Mouse (Mus musculus) cerebellum, adult (tissue): Measurements from ENCODE around the gene Tnfrsf11a.
A peak's percentile ranks its signal among the peaks of the same experiment; 100 is the strongest.

Source experiments
- ATAC-seq: cut with Nextera tagmentation; 2 replicates; pipeline ENCODE4 v1.9.2; 2017; ENCODE audit warnings: mild to moderate bottlenecking, moderate library complexity, mixed read lengths; ENCODE audit not compliant: insufficient number of reproducible peaks, low FRiP score, low TSS enrichment

Gene Tnfrsf11a

DNA sequence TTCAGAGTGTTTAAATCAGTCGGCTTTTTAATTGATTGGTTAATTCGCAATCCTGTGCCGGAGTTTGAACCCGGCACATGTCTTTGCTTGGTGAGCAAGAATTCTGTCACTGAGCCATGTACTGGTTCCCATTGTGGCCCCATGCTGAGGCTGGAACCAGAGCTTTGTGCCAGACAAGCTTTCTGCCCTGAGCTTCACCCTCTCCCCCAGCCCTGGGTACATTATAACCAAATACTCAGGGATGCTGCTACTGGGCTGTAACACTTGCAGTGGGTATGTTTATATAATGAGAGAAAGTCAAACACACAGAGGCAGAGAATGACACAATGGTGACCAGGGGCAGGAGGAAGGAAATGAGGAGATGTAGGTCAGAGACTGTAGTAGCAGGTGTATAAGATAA, 43.8 kb downstream of the Tnfrsf11a start:
- no peak for ATAC-seq

- ATAC-seq: no peak
Observed at GRCm38 (mm10) chr1:105824980-105825379, 44.5 kb downstream of the Tnfrsf11a start.

DNA sequence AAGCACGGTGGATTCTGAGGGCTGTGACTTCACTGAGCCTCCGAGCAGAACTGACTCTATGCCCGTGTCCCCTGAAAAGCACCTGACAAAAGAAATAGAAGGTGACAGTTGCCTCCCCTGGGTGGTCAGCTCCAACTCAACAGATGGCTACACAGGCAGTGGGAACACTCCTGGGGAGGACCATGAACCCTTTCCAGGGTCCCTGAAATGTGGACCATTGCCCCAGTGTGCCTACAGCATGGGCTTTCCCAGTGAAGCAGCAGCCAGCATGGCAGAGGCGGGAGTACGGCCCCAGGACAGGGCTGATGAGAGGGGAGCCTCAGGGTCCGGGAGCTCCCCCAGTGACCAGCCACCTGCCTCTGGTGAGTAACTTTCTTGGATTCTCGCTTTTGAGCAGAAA, 46.9 kb downstream of the Tnfrsf11a start:
- no peak for ATAC-seq

GRCm38 (mm10) chr1:105827786-105828345, 47.3 kb downstream of the Tnfrsf11a start:
- no peak for ATAC-seq

- ATAC-seq: no peak
Observed at GRCm38 (mm10) chr1:105829171-105829570, 48.7 kb downstream of the Tnfrsf11a start.

DNA sequence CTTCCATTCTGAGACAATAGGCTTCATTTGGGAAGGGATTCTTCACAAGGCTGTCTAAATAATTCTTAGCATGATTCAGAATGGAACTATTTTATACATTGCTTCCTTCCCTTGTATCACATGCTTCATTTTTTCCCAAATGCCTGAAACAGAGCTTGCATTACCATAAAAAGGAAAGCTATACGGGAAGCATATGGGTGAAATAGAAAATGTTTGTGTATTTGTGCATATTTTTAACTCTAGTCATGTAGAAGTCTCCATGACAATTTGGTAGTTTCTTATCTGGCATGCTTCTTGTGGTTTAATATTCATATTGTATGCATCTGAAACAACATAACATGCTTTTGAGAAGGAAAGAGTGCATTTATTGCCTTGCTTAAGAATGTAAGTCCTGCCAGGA, 52.3 kb downstream of the Tnfrsf11a start:
- ATAC-seq: no peak

DNA sequence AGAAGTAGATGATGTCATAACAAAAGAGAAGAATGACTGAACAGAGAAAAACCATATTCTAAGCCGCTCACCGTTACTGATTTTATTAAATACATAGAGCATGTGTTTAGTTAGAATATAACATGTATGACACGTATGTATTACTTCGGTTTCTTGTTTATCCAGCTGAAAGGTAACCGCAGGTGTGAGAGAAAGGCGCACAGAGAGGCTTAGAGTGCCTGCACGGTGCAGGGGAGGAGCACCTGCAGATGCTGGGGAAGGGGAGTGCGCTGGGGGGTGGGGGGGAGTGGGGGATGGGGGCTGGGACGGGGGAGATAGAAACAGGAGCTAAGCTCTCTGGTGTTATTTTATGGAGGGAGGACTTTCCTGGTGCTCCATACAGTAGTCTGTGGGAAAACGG, 62.4 kb downstream of the Tnfrsf11a start:
- no peak for ATAC-seq

- ATAC-seq: no peak
Observed at GRCm38 (mm10) chr1:105843386-105843785, 62.9 kb downstream of the Tnfrsf11a start.

DNA sequence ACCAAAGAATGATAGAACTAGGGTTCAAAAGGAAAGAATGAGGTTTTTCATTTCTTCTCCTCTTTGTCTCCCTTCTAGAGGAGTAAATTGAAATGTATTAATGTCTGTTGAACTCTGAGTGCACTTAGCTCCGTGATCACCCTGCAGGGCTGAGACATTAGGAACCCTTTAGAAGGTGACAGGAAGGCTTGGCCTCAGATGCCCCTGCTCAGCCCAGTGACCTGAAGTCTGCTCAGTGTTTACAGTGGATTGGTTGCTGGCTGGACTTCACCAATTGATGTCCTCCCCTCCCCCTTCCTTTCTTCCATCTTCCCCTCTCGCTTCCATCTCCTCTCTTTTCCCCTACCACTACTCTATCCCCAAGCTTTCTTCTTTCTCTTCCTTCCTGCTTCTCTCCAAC, 63.3 kb downstream of the Tnfrsf11a start:
- 0 out of 2 replicates have a peak, but pooled peaks have one; percentile 20 for ATAC-seq

DNA sequence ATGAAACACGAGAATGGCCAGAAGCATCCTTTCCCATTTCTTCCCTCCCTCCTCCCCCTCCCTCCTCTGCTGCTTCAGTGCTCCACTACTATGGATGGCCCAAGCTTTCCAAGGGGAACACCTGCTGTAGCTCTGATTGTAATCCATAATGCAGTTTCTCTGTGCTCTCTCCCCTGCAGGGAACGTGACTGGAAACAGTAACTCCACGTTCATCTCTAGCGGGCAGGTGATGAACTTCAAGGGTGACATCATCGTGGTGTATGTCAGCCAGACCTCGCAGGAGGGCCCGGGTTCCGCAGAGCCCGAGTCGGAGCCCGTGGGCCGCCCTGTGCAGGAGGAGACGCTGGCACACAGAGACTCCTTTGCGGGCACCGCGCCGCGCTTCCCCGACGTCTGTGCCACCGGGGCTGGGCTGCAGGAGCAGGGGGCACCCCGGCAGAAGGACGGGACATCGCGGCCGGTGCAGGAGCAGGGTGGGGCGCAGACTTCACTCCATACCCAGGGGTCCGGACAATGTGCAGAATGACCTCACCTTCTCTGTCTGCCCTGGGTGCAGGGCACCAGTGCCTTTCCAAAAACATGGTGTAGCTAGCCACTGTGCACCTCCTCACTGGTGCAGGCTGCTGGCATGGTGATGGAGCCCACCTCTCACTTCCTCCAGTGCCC, 64.0 kb downstream of the Tnfrsf11a start:
- ATAC-seq: peak; percentile 50

GRCm38 (mm10) chr1:105846431-105846830, 65.9 kb downstream of the Tnfrsf11a start:
- ATAC-seq: no peak

DNA sequence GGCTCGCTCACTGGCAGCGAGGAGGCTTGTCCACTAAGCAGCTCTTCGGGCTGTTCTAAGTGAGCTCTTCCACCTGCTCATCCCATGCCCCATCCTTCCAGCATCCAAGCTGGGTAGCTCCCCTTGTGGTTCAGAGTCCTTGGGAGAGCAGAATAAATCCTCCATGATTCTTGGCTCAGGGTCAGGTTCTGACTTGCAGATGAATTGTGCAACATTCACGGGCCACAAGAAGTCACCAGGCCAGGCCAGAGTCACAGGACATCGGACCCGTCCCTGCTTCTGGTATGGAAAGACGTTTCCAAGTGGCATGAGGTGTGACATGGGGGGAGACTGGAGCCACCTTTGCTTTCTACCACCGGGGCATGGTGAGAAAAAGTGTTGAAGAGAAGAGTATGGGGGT, 68.3 kb downstream of the Tnfrsf11a start:
- no peak for ATAC-seq

DNA sequence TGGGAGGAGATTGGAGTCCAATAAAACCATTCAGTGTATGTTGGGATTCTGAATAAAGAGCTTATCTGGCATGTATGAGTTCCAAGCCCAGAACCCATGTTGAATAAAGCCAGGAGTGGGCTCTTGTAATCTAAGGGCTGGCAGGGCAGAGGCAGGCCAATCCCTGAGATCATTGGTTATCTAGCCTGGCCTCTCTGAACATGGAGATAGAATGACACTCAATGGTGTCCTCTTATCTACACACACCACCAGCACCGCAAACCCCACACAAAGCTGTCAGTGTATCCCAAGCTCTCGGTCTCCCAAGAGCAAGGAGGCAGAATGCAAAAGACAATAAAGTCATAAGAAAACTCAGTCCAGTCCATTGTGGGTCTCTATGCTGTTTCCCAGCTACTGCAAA, 70.8 kb downstream of the Tnfrsf11a start:
- ATAC-seq: no peak

DNA sequence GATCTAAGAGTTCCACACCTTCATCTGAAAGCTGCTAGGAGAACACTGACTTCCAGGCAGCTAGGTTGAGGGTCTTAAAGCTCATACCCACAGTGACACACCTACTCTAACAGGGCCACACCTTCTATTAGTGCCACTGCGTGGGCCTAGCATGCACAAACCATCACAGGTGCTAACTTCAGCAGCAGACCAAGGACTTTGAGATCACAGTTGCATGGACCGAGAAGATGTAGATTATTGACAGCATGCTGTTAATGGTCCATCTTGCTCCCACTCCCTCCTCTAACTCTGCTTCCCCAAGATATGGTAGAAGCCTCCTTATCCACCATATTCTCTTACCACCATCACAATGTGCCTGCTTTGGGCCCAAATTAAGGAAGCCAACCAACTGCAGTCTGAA, 79.2 kb downstream of the Tnfrsf11a start:
- ATAC-seq: no peak

- no peak for ATAC-seq
Observed at GRCm38 (mm10) chr1:105876589-105876988, 96.1 kb downstream of the Tnfrsf11a start.

- no peak for ATAC-seq
Observed at GRCm38 (mm10) chr1:105877808-105878207, 97.3 kb downstream of the Tnfrsf11a start.

DNA sequence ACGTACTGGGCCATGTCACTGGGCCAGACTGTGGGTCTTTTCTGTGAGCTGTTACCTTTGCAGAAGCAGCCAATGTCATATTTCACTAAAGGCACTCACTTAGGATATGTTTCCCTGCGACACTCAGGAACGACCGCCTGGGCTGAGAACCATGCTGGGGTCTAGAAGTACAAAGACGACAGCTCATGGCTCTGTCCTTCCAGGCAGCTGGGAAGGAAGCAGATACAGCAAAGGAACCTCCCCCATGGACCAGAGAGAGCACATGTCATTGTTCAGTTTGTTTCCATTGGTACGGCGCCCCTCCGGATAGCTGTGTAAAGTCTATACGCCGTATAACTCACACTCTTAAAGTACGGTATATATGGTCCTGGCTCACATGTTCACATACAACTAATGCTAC, 97.9 kb downstream of the Tnfrsf11a start:
- ATAC-seq: no peak

DNA sequence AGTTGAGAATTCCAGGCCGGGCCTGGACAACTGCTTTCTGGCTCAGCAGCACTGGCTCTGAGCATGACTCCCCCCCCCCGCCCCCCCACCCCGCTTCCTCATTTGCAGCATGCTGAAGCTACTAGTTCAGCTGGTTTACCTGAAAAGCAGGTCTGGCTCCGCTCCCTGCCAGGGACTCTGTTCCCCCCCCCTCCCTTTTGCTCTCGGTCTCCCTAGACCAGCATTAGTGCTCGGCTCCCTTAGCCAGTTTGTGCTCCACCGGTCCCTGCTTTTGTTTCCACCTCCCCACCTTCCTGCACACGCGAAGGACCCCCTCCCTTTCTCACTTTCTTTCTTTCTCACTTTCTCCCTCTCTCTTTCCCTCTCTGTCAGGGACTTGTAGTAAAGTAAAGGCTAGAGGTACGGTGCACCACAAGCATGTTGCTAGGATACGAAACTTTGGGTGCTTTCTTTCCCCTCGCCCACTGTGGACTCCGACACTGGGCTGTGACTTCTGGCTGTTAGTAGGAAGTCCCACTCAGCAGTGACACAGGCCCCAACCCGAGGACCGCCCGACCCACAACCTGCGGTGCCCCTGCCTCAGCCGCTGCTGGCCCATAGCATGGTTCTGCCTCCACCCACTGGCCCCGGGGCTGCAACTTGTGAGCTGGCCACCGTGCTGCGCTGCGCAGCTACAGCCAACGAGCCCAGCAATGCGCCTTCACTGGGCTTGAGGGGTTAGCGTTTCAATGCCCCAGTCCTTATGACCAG, 100.2 kb downstream of the Tnfrsf11a start:
- ATAC-seq: no peak

DNA sequence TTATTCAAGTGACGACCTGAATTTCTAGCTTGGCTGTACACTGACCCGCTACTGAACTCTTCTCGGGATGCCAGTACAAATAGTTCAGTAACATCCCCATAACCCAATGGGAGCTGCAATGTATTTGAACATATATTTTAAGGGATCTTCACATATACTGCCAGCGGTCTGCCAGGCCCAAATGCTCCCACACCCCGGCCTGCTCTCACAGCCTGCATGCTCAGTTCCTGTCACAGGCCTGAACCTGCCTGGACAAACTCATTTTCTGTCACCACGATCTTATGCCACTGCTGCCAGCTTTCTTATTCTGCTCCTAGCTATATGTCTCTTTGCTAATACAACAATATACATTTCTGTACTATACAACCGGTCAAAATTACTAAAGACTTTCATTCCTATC, 100.9 kb downstream of the Tnfrsf11a start:
- no peak for ATAC-seq

GRCm38 (mm10) chr1:105883498-105883897, 103.0 kb downstream of the Tnfrsf11a start:
- ATAC-seq: no peak

GRCm38 (mm10) chr1:105885101-105885500, 104.6 kb downstream of the Tnfrsf11a start:
- no peak for ATAC-seq

DNA sequence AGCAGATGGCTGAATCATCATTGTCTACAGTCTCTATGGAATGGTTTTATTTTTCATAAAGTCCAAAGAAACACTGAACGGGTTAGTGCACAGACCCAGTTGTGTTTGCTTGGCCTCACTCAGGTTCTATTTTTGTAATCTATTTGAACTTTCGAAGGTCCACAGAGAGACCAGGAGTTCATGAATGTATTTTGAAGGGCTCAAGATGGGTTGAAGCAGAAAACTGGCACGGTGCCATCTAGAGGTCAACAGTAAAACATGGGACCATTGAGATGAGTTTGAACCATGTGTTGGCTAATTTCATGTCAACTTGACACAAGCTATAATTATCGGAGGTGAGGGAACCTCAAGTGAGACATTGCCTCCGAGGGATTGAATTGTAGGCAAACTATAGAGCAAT, 105.1 kb downstream of the Tnfrsf11a start:
- no peak for ATAC-seq
